Mouse (Mus musculus) brown adipose tissue, adult 24 weeks (tissue): ENCODE data around the gene Ptpn18. TPM values are rescaled to one million over a fixed set of nuclear protein-coding genes. Genes with fewer than 3 reads are reported as not detected.

Experiments
- H3K27ac ChIP-seq: fragments of 200-500 bp; replicated peaks from 2 replicates; pipeline ENCODE4 v1.5.1; 2012; ENCODE audit warnings: low read depth, mild to moderate bottlenecking, low read length
- H3K4me1 ChIP-seq: fragments of 200-500 bp; 2 replicates; pipeline ENCODE4 v1.6.1; 2012; ENCODE audit warnings: low read length, mixed read lengths; ENCODE audit not compliant: control insufficient read depth, insufficient read depth, insufficient read length
- H3K4me3 ChIP-seq: fragments of 200-500 bp; 2 replicates; pipeline ENCODE4 v1.5.1; 2012; ENCODE audit warnings: low read depth, mild to moderate bottlenecking, low read length, moderate library complexity; ENCODE audit not compliant: insufficient read depth
- polyA plus RNA-seq: library from polyadenylated mRNA; stranded (reverse); fragments of >200 nt; gene quantifications from 2 replicates; pipeline ENCODE4 v1.2.4, GENCODE M21; 2012; ENCODE audit not compliant: missing spikeins, insufficient read depth, insufficient read length

The Ptpn18 gene
- polyA plus RNA-seq, 1 experiment, result 4.3 TPM

GRCm38 (mm10) chr1:34439215-34439960 is 20.2 kb upstream of the Ptpn18 start, which contains the start of the genes Ccdc115 and Imp4:
Ccdc115 (minus strand) TSS chr1:34439672.
Imp4 (plus strand) TSS chr1:34439851.
- Histone ChIP-seq H3K4me1 (peaks cover 5% of the 10 kb centered on the region), H3K4me3 (peak within 1 kb of the TSS; percentile 84), H3K27ac (peak within 1 kb of the TSS; percentile 94)

- H3K4me3 ChIP-seq, result peak overlapping the region; percentile 84
- peaks cover 5% of the 10 kb centered on the region for H3K4me1 ChIP-seq
- peak overlapping the region; percentile 50 for H3K27ac ChIP-seq
These were observed 19.5 kb upstream of the Ptpn18 start for GRCm38 (mm10) chr1:34439961-34440630.

- peaks cover 5% of the 10 kb centered on the region for H3K4me1 ChIP-seq
- H3K27ac ChIP-seq, result no peak overlapping the region
These were observed 16.4 kb upstream of the Ptpn18 start for GRCm38 (mm10) chr1:34443124-34443523.

GRCm38 (mm10) chr1:34458431-34458830 is 1.1 kb upstream of the Ptpn18 start:
- Histone ChIP-seq H3K27ac (no peak overlapping the region), H3K4me3 (peak overlapping the region; percentile 10; the same call in 1 of the 2 replicates), H3K4me1 (no peaks in the 10 kb centered on the region)

More at GRCm38 (mm10) chr1:34443124-34443523, 16.4 kb upstream of the Ptpn18 start:
- H3K4me3 ChIP-seq, result no peak overlapping the region

GRCm38 (mm10) chr1:34460061-34460441 is 489 bp downstream of the Ptpn18 start:
- Histone ChIP-seq H3K4me3 (peak overlapping the region; percentile 67), H3K27ac (no peak overlapping the region)

GRCm38 (mm10) chr1:34462766-34463165 is 3.2 kb downstream of the Ptpn18 start:
- Histone ChIP-seq H3K4me3 (no peak overlapping the region), H3K4me1 (no peaks in the 10 kb centered on the region), H3K27ac (no peak overlapping the region)

More at GRCm38 (mm10) chr1:34460061-34460441, 489 bp downstream of the Ptpn18 start:
- no peaks in the 10 kb centered on the region for H3K4me1 ChIP-seq

GRCm38 (mm10) chr1:34464310-34464817 is 4.8 kb downstream of the Ptpn18 start:
- Histone ChIP-seq H3K27ac (peak overlapping the region; percentile 82), H3K4me3 (no peak overlapping the region), H3K4me1 (no peaks in the 10 kb centered on the region)

- peak overlapping the region; percentile 54 for H3K27ac ChIP-seq
- no peaks in the 10 kb centered on the region for H3K4me1 ChIP-seq
These were observed 5.9 kb downstream of the Ptpn18 start for GRCm38 (mm10) chr1:34465445-34465844.

GRCm38 (mm10) chr1:34468051-34468450 is 8.5 kb downstream of the Ptpn18 start:
- H3K4me3 ChIP-seq, result no peak overlapping the region
- H3K4me1 ChIP-seq, result no peaks in the 10 kb centered on the region
- peak overlapping the region; percentile 34 for H3K27ac ChIP-seq

More at GRCm38 (mm10) chr1:34465445-34465844, 5.9 kb downstream of the Ptpn18 start:
- no peak overlapping the region for H3K4me3 ChIP-seq

- no peaks in the 10 kb centered on the region for H3K4me1 ChIP-seq
- H3K4me3 ChIP-seq, result no peak overlapping the region
- 0 out of 2 replicates have a peak overlapping the region, but pooled peaks have one; percentile 32 for H3K27ac ChIP-seq
These were observed 8.9 kb downstream of the Ptpn18 start for GRCm38 (mm10) chr1:34468500-34468899.

- Histone ChIP-seq H3K27ac (no peak overlapping the region), H3K4me3 (no peak overlapping the region), H3K4me1 (no peaks in the 10 kb centered on the region)
These were observed 10.2 kb downstream of the Ptpn18 start for GRCm38 (mm10) chr1:34469801-34470200.

- H3K27ac ChIP-seq, result peak overlapping the region; percentile 80
These were observed 13.1 kb downstream of the Ptpn18 start for GRCm38 (mm10) chr1:34472427-34473300.

GRCm38 (mm10) chr1:34478891-34479655 is 19.5 kb downstream of the Ptpn18 start:
- peaks cover 3% of the 10 kb centered on the region; the same call in 1 of the 2 replicates for H3K4me1 ChIP-seq
- no peak overlapping the region for H3K4me3 ChIP-seq
- no peak overlapping the region for H3K27ac ChIP-seq

More at GRCm38 (mm10) chr1:34472427-34473300, 13.1 kb downstream of the Ptpn18 start:
- H3K4me1 ChIP-seq, result no peaks in the 10 kb centered on the region
- peak overlapping the region; percentile 88 for H3K4me3 ChIP-seq

GRCm38 (mm10) chr1:34480801-34481200 is 21.2 kb downstream of the Ptpn18 start:
- no peak overlapping the region for H3K4me3 ChIP-seq
- no peak overlapping the region for H3K27ac ChIP-seq
- peaks cover 3% of the 10 kb centered on the region; the same call in 1 of the 2 replicates for H3K4me1 ChIP-seq
